Mouse (Mus musculus): ENCODE data around the gene Dnah12.

GRCm38 (mm10) chr14:26691363-26691762, 1.7 kb upstream of the Dnah12 start:
- TF ChIP-seq CTCF (IDR thresholded peaks at IDR 0.05; ENCODE audit: low read depth, low read length) (no peak), POLR2A (IDR thresholded peaks at IDR 0.05; ENCODE audit: insufficient read depth, low read length) (no peak), EP300 (IDR thresholded peaks at IDR 0.05; ENCODE audit: insufficient read depth, low read depth, low read length) (no peak)

Data from ES-Bruce4 (cell line).